Mouse (Mus musculus) ovary, adult 2 months (tissue): ENCODE results near the gene Ctrl. TPM values are rescaled to one million over a fixed set of nuclear protein-coding genes. Genes with fewer than 3 reads are reported as not detected.

Experiments
- polyA plus RNA-seq: library from polyadenylated mRNA; depleted of rRNA; stranded (reverse); fragments of >200 nt; gene quantifications from 2 replicates; pipeline ENCODE4 v1.2.3, GENCODE M21; 2012; rRNA removed

Gene Ctrl
- polyA plus RNA-seq: 4.0 and 6.0 TPM in 2 replicates

GRCm38 (mm10) chr8:105933762-105934161, at the start of gene Ctrl:
Ctrl (minus strand) TSS chr8:105933862.

GRCm38 (mm10) chr8:105979325-105979724, 45.7 kb upstream of the Ctrl start, which contains the start of gene Dpep3:
Dpep3 (minus strand) TSS chr8:105979429.

DNA sequence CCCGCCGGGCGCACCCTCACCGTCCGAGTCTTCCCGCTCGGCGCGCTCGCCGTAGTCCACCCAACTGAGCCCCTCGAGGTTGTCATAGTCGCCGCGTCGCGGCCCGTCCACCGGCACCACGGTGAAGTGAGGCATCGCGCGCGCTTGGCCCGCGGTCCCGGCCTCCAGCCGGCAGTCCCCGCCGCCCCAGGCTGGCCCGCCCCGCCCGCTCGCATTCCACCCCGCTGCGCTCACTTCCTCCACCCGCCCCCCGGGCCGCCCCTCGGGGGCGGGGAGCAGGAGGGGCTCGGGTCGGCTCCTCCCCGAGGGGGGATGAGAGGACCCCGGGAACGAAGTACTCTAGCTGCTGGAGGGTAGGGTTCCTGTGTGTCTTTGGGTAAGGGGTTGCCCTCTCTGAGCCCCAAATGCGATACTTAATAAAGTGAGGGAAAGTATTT, 32.3 kb upstream of the Ctrl start, which contains the start of gene Slc12a4:
TSS of gene Slc12a4 (minus strand) at position 193 of the 437 bp plus-strand sequence.

DNA sequence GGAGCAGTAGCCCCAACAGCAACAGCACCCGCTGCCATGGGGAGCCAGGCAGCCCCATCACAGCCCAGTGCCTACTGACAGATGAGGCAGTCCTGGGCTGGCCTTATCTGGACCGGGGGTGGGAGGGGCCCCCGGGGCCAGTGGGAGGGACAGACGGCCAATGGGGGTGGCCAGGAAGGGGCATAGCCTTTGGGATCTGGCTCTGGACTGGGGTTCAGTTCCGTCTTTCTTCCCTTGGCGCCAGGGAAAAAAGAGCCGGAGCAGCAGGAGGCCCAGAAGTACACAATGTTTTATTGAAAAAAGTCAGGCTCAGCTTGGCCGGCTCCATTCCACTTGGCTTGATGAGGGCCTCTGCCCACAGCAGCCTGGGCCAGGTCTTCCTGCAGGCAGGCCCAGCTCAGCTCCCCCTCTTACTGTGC, 9.7 kb upstream of the Ctrl start, which contains the start of gene Lcat:
TSS of gene Lcat (minus strand) at position 62 of the 419 bp plus-strand sequence.

GRCm38 (mm10) chr8:105938306-105938669, 4.6 kb upstream of the Ctrl start, which contains the start of gene Psmb10:
Psmb10 (minus strand) TSS chr8:105938444.

GRCm38 (mm10) chr8:105900180-105900940, 33.3 kb downstream of the Ctrl start, which contains the start of gene Pskh1:
Pskh1 (plus strand) TSS chr8:105900441.

DNA sequence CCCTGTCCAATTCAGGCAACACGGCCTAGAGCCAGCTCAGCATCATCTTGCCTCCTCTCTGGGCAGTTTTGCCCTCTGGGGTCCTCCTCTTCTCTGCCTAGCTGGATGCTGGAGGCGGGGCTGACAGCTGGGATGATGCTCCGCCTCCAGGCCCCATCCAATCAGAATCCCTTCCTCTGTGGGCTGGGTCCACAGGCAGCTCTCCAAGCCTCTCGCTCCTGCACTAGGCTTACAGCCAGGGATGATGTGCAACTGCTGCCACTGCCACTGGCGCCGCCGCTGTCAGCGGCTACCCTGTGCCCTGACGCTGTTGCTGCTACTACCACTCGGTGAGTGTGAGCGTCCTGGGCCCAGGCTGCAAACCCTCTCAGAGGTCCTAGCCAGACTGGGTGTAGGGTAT, 40.3 kb downstream of the Ctrl start, which contains the start of gene Nrn1l:
TSS of gene Nrn1l (plus strand) at position 229 of the 400 bp plus-strand sequence.

Other genes starting within 250 kb of the Ctrl start
- 1.7 TPM in 2 replicates for gene Carmil2, start 247.6 kb downstream of the Ctrl start, polyA plus RNA-seq
- gene Acd, start 232.8 kb downstream of the Ctrl start, polyA plus RNA-seq: 34.0 and 47.2 TPM in 2 replicates
- gene Pard6a, start 232.7 kb downstream of the Ctrl start, polyA plus RNA-seq: 22.0 and 26.5 TPM in 2 replicates
- gene 4933405L10Rik, start 226.2 kb downstream of the Ctrl start, polyA plus RNA-seq: not detected in 2 replicates
- 19.4 and 22.4 TPM in 2 replicates for gene Enkd1, start 225.7 kb downstream of the Ctrl start, polyA plus RNA-seq
- gene Gfod2, start 175.2 kb downstream of the Ctrl start, polyA plus RNA-seq: 22.0 and 24.5 TPM in 2 replicates
- 32.9 and 33.2 TPM in 2 replicates for gene Ranbp10, start 106.5 kb downstream of the Ctrl start, polyA plus RNA-seq
- gene Tsnaxip1, start 106.1 kb downstream of the Ctrl start, polyA plus RNA-seq: 0.83 and 0.91 TPM in 2 replicates
- 25.1 and 31.5 TPM in 2 replicates for gene Cenpt, start 80.6 kb downstream of the Ctrl start, polyA plus RNA-seq
- 123 and 125 TPM in 2 replicates for gene Thap11, start 78.7 kb downstream of the Ctrl start, polyA plus RNA-seq
- 43.3 and 62.6 TPM in 2 replicates for gene Nutf2, start 73.3 kb downstream of the Ctrl start, polyA plus RNA-seq
- gene Edc4, start 53.0 kb downstream of the Ctrl start, polyA plus RNA-seq: 140 and 149 TPM in 2 replicates
- gene Nrn1l, start 40.3 kb downstream of the Ctrl start, polyA plus RNA-seq: 9.7 and 9.8 TPM in 2 replicates
- gene Pskh1, start 33.4 kb downstream of the Ctrl start, polyA plus RNA-seq: 75.9 and 81.9 TPM in 2 replicates
- gene Psmb10, start 4.6 kb upstream of the Ctrl start, polyA plus RNA-seq: 143 and 177 TPM in 2 replicates
- 5.1 and 8.3 TPM in 2 replicates for gene Lcat, start 9.5 kb upstream of the Ctrl start, polyA plus RNA-seq
- 97.5 and 103 TPM in 2 replicates for gene Slc12a4, start 32.2 kb upstream of the Ctrl start, polyA plus RNA-seq
- gene Dpep3, start 45.6 kb upstream of the Ctrl start, polyA plus RNA-seq: 0.49 and 0.52 TPM in 2 replicates
- gene Dus2, start 57.5 kb upstream of the Ctrl start, polyA plus RNA-seq: 10.5 and 12.3 TPM in 2 replicates
- not detected in 2 replicates for gene Dpep2nb, start 72.1 kb upstream of the Ctrl start, polyA plus RNA-seq
- gene Ddx28, start 78.0 kb upstream of the Ctrl start, polyA plus RNA-seq: 14.6 and 19.5 TPM in 2 replicates
- gene Nfatc3, start 125.0 kb upstream of the Ctrl start, polyA plus RNA-seq: 21.8 and 35.0 TPM in 2 replicates
- 20.6 and 21.5 TPM in 2 replicates for gene Esrp2, start 203.1 kb upstream of the Ctrl start, polyA plus RNA-seq
- gene Pla2g15, start 216.5 kb upstream of the Ctrl start, polyA plus RNA-seq: 23.2 and 23.3 TPM in 2 replicates
- 48.7 and 68.6 TPM in 2 replicates for gene Slc7a6, start 235.0 kb upstream of the Ctrl start, polyA plus RNA-seq